Mouse (Mus musculus) C2C12 (cell line): Measurements from ENCODE around the gene Pcdh15.

Experiments used
- CTCF ChIP-seq: IDR thresholded peaks from one replicate; pipeline ENCODE4 v1.5.1; 2011; ENCODE audit not compliant: control insufficient read depth, insufficient read depth, insufficient read length
- USF1 ChIP-seq: IDR thresholded peaks from one replicate; pipeline ENCODE4 v1.6.1; 2011; ENCODE audit warnings: low read depth, mild to moderate bottlenecking, control low read depth, moderate library complexity

GRCm38 (mm10) chr10:73887771-73888170 lies 788.6 kb downstream of the Pcdh15 start:
- TF ChIP-seq CTCF (no peak), USF1 (no peak)
